Mouse (Mus musculus) hindbrain, embryonic 13.5 days (tissue): ENCODE data around the gene Chd6. TPM values are rescaled to one million over a fixed set of nuclear protein-coding genes. Genes with fewer than 3 reads are reported as not detected.
A peak's percentile ranks its signal among the peaks of the same experiment; 100 is the strongest.

Experiments
- ATAC-seq: fragments of 200-750 bp; cut with Nextera tagmentation; 2 replicates; pipeline ENCODE4 v1.8.0; 2017; ENCODE audit warnings: moderate TSS enrichment; ENCODE audit not compliant: low FRiP score
- H3K27ac ChIP-seq: fragments of 300-500 bp; sonication (generic); 2 replicates; pipeline ENCODE4 v1.5.1; 2015; ENCODE audit warnings: inconsistent platforms, mild to moderate bottlenecking, moderate library complexity
- H3K27me3 ChIP-seq: fragments of 300-500 bp; sonication (generic); 2 replicates; pipeline ENCODE4 v1.6.1; 2015; ENCODE audit warnings: mild to moderate bottlenecking, inconsistent platforms
- H3K36me3 ChIP-seq: fragments of 300-500 bp; sonication (generic); 2 replicates; pipeline ENCODE4 v1.6.1; 2015; ENCODE audit warnings: mild to moderate bottlenecking, inconsistent platforms
- H3K4me1 ChIP-seq: fragments of 300-500 bp; sonication (generic); replicated peaks from 2 replicates; pipeline ENCODE4 v1.6.1; 2015; ENCODE audit warnings: inconsistent platforms
- H3K4me2 ChIP-seq: fragments of 300-500 bp; sonication (generic); 2 replicates; pipeline ENCODE4 v1.6.1; 2015; ENCODE audit warnings: inconsistent platforms, mild to moderate bottlenecking, moderate library complexity
- H3K4me3 ChIP-seq: fragments of 300-500 bp; sonication (generic); 2 replicates; pipeline ENCODE4 v1.5.1; 2015; ENCODE audit warnings: mild to moderate bottlenecking, inconsistent platforms
- H3K9ac ChIP-seq: fragments of 300-500 bp; sonication (generic); 2 replicates; pipeline ENCODE4 v1.6.1; 2015; ENCODE audit warnings: mild to moderate bottlenecking, inconsistent platforms
- H3K9me3 ChIP-seq: fragments of 300-500 bp; sonication (generic); 2 replicates; pipeline ENCODE4 v1.6.1; 2016; ENCODE audit warnings: inconsistent platforms
- WGBS: fragments of 180-500 bp; shearing (Covaris S2); methylation state at CpG from one replicate; pipeline ENCODE4 v1.1.7; 2015; 5-methylcytosine and 5-hydroxymethylcytosine counted together
- polyA plus RNA-seq: library from polyadenylated mRNA; unstranded; fragments of >200 nt; fragmentation: Nextera tagmentation; extraction: Ambion mirVana; gene quantifications from 2 replicates; pipeline ENCODE4 v1.2.1, GENCODE M21; 2015

Gene Chd6
- polyA plus RNA-seq, 1 experiment from 2014 or later, result 38.5 TPM

DNA sequence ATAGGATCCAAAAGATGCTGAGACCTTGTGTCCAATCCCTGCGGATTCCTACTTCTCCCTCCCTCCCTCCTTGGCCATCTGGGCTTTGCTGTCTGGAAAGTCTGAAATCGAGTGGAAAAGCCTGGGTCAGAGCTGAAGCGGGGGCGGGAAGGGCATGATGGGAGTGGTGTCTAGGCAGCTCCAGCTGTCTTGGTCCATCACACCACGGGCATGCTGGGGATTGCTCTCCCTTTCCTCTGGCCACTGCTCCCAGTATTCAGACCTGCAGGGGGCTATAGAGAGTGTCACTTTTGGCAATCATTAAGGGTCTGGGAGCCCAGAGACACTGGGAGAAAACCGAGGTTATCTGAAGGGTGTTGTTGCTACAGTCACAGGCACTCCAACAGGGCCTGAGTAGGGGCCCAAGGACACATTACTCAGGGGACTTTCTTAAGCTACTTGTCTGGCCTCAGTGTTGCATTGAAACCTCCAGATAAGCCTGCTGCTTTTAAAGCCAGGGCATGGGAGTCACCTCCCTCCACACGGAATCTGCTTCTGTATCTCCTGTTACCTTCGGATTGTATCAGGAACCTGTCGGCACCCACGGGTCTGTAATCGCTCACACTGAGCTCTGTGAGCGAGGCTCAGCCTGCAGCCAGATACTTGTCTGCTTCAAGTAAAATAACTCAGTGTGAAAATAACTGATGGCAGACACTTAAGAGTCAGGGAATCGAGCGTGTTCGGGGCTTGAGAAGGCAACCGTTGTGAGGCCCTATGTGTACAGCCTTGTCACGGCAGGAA is 167.8 kb downstream of the Chd6 start:
- ATAC-seq, result no peak

DNA sequence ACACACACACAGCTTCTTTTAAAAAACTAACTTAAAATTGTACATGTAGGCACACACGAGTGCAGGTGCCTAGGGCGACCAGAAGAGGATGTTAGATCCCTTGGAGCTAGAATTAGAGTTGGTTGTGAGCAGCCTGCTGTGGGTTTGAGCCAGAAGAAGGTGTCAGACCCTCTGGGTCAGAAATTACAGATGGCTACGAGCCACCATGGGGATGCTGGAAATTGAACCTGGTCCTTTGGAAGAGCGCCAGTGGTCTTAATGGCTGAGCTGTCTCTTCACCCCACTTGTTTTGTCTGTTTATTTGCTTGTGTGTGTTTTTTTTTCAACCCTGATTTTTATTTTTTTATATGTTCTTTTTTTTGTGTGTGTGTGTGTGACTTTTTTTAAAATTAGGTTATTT is 174.4 kb downstream of the Chd6 start:
- H3K4me1 ChIP-seq, result no peaks in the 10 kb centered on the region
- no peak overlapping the region for H3K4me2 ChIP-seq
- no peak overlapping the region for H3K9ac ChIP-seq
- no peaks in the 10 kb centered on the region for H3K9me3 ChIP-seq
- ATAC-seq, result no peak
- no peaks in the 10 kb centered on the region for H3K36me3 ChIP-seq
- no peaks in the 10 kb centered on the region for H3K27me3 ChIP-seq
- no peak overlapping the region for H3K27ac ChIP-seq
- H3K4me3 ChIP-seq, result no peak overlapping the region
- 87% methylated on average over 4 of the region's 4 CpGs for WGBS

More for the DNA sequence above, 167.8 kb downstream of the Chd6 start:
- Histone ChIP-seq H3K9me3 (no peaks in the 10 kb centered on the region), H3K4me3 (no peak overlapping the region), H3K4me1 (peaks cover 7% of the 10 kb centered on the region; the same call in 1 of the 2 replicates), H3K4me2 (no peak overlapping the region), H3K36me3 (peaks cover 18% of the 10 kb centered on the region), H3K9ac (peak overlapping the region; percentile 35; the same call in 1 of the 2 replicates), H3K27ac (0 out of 2 replicates have a peak overlapping the region, but pooled peaks have one; percentile 20), H3K27me3 (no peaks in the 10 kb centered on the region)
- WGBS, result 72% methylated on average over 17 of the region's 17 CpGs

DNA sequence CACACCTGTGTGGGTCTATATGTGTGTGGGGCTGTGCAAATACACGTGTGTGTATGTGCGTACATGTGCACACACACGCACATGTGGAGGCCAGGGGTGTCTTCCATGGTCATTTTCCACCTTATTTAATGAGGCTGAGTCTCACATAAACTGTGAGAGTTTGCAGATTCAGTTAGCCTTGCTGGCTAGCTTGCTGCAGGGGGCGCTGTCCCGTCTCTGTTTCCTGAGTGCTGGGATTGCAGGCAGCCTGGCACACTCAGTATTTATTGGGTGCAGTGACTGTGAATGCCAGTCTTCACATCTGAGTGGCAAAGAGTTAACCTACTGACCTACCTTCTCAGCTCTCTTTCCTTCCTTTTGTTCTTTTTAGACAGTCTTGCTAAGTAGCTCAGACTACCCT is 175.0 kb downstream of the Chd6 start:
- H3K4me1 ChIP-seq, result no peaks in the 10 kb centered on the region
- no peaks in the 10 kb centered on the region for H3K27me3 ChIP-seq
- H3K36me3 ChIP-seq, result no peaks in the 10 kb centered on the region
- no peak overlapping the region for H3K4me3 ChIP-seq
- 59% methylated on average over 5 of the region's 5 CpGs for WGBS
- H3K4me2 ChIP-seq, result no peak overlapping the region
- no peak overlapping the region for H3K27ac ChIP-seq
- no peaks in the 10 kb centered on the region for H3K9me3 ChIP-seq
- ATAC-seq, result no peak
- no peak overlapping the region for H3K9ac ChIP-seq

DNA sequence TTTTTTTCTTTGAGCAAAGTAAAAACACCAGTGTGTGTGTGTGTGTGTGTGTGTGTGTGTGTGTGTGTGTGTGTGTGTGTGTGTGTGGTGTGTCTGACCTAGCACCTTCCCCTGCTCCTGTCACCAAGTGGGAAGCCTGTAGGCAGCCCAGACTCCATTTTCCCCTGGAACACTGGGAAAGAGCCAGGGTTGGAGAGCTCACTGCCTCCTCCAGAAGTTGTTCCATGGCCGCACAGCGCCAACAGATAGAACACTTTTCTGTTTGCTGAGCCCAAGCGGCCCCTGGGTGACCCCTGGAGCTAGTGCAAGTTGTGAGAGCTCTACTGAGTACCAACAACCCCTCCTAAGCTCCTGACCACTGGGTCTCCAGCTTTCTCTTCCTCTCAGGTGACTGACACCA is 175.9 kb downstream of the Chd6 start:
- WGBS, result 92% methylated on average over 3 of the region's 3 CpGs
- Histone ChIP-seq H3K4me1 (no peaks in the 10 kb centered on the region), H3K9ac (no peak overlapping the region), H3K9me3 (no peaks in the 10 kb centered on the region), H3K4me3 (no peak overlapping the region), H3K27ac (no peak overlapping the region), H3K4me2 (no peak overlapping the region), H3K36me3 (no peaks in the 10 kb centered on the region), H3K27me3 (no peaks in the 10 kb centered on the region)
- ATAC-seq, result no peak

DNA sequence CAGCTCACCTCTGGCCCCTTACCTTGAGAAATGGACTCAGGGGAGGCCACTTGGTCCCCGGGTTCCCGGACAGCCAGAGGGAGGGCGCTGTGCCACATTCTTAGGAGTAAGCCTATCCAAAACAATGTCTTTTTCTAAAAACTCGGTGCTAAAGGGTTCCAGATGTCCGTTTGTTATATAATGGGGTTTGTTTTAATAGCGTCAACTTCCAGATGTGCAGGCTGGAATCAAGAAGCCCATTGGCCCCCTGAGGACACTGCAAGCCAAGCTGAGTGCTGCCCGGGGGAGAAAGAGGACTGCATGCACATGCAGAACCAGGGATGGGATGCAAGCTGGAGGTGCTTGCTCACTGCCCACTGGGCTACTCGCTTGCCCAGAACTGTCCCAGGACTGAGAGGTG is 176.6 kb downstream of the Chd6 start:
- H3K4me1 ChIP-seq, result no peaks in the 10 kb centered on the region
- H3K27me3 ChIP-seq, result no peaks in the 10 kb centered on the region
- H3K9ac ChIP-seq, result no peak overlapping the region
- WGBS, result 77% methylated on average over 8 of the region's 8 CpGs
- H3K36me3 ChIP-seq, result no peaks in the 10 kb centered on the region
- no peaks in the 10 kb centered on the region for H3K9me3 ChIP-seq
- no peak overlapping the region for H3K27ac ChIP-seq
- no peak overlapping the region for H3K4me3 ChIP-seq
- no peak for ATAC-seq
- H3K4me2 ChIP-seq, result no peak overlapping the region

DNA sequence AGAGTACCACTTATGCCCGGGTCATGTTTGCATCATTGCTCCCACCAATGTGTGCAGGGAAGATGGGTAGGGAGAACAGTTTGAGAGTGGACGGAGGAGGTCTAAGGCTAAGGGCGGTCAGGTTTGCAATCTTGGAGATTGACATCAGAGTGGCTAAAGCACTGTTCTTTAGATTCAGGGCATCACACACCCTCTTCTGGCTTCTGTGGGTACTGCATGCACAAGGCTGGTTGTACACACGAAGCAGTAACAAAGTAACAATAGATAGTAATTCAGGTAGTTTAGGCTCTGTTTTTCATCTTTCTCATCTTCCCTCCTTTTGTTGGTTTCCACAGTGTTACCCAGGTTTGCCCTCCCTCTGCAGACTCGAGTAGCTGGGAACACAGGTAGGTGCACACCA is 177.5 kb downstream of the Chd6 start:
- Histone ChIP-seq H3K4me3 (no peak overlapping the region), H3K9ac (no peak overlapping the region), H3K4me2 (no peak overlapping the region), H3K36me3 (no peaks in the 10 kb centered on the region), H3K9me3 (no peaks in the 10 kb centered on the region), H3K4me1 (no peaks in the 10 kb centered on the region), H3K27me3 (no peaks in the 10 kb centered on the region), H3K27ac (no peak overlapping the region)
- WGBS, result 97% methylated on average over 5 of the region's 5 CpGs
- ATAC-seq, result no peak

DNA sequence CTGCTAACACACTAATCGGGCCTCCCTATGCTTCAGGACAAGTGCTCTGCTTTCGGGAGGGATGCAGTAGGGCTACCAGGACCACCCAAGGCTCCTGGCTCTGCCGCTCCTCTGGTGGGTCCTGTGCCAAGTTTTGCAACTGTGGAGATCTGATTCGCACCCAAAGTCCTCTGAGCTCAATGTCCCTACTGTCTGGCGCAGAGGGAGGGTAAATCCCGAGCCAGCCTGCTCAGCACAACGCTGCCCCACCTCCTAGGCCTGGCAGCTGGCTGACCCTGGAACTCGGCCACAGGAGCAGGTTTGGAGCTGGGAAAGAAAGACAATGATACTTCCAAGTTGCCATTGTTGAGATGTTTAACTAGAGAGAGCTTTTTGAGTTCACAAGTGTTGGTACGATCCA is 183.7 kb downstream of the Chd6 start:
- Histone ChIP-seq H3K27me3 (no peaks in the 10 kb centered on the region), H3K9me3 (peaks cover 4% of the 10 kb centered on the region; the same call in 1 of the 2 replicates), H3K4me1 (0 out of 2 replicates have a peak, but pooled peaks cover 4% of the 10 kb centered on the region), H3K36me3 (no peaks in the 10 kb centered on the region), H3K4me3 (no peak overlapping the region), H3K9ac (no peak overlapping the region), H3K4me2 (no peak overlapping the region), H3K27ac (no peak overlapping the region)
- ATAC-seq, result no peak
- 69% methylated on average over 9 of the region's 9 CpGs for WGBS

DNA sequence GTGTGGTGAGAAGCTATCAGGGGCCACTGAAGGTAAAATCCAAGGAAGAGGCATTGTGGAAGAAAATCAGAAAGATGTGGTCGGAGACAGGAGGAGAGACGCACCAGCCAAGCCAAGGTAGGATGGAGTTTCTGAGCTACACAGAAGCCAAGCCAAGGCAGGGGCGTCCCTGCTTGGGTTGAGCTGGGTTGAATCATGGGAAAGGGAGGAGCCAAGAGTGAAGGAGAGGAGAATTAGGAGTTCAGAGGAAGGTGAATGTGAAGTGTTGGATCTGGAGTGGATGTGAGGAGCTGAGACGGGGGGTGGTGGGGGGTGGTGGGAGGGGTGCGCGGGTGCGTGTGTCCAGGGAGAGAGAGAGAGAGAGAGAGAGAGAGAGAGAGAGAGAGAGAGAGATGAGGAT is 187.6 kb downstream of the Chd6 start:
- 78% methylated on average over 6 of the region's 7 CpGs for WGBS
- H3K4me3 ChIP-seq, result no peak overlapping the region
- ATAC-seq, result no peak

DNA sequence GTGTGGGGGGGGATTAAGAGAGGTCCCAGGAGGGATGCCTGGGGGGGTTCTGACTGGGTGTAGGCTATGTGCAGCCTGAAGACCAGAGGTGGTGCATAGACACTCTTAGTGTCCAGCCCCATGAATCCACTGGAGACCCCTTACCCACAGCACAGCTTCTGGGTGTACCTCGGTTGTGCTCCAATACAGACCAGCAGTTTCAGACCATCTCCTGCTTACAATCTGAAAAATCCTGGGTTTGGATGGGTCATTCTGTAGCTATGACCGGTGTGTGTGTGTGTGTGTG is 190.0 kb downstream of the Chd6 start:
- Histone ChIP-seq H3K4me1 (peaks cover 15% of the 10 kb centered on the region; the same call in 1 of the 2 replicates), H3K9ac (no peak overlapping the region), H3K4me2 (no peak overlapping the region), H3K36me3 (no peaks in the 10 kb centered on the region), H3K4me3 (no peak overlapping the region), H3K9me3 (peaks cover 4% of the 10 kb centered on the region; the same call in 1 of the 2 replicates), H3K27ac (no peak overlapping the region), H3K27me3 (peaks cover 36% of the 10 kb centered on the region)
- 75% methylated on average over 2 of the region's 2 CpGs for WGBS
- ATAC-seq, result no peak

More for the DNA sequence above, 187.6 kb downstream of the Chd6 start:
- peaks cover 12% of the 10 kb centered on the region; the same call in 1 of the 2 replicates for H3K27me3 ChIP-seq
- no peak overlapping the region for H3K4me2 ChIP-seq
- peaks cover 4% of the 10 kb centered on the region; the same call in 1 of the 2 replicates for H3K9me3 ChIP-seq
- peaks cover 18% of the 10 kb centered on the region; the same call in 1 of the 2 replicates for H3K4me1 ChIP-seq
- H3K27ac ChIP-seq, result no peak overlapping the region
- no peaks in the 10 kb centered on the region for H3K36me3 ChIP-seq
- H3K9ac ChIP-seq, result no peak overlapping the region

DNA sequence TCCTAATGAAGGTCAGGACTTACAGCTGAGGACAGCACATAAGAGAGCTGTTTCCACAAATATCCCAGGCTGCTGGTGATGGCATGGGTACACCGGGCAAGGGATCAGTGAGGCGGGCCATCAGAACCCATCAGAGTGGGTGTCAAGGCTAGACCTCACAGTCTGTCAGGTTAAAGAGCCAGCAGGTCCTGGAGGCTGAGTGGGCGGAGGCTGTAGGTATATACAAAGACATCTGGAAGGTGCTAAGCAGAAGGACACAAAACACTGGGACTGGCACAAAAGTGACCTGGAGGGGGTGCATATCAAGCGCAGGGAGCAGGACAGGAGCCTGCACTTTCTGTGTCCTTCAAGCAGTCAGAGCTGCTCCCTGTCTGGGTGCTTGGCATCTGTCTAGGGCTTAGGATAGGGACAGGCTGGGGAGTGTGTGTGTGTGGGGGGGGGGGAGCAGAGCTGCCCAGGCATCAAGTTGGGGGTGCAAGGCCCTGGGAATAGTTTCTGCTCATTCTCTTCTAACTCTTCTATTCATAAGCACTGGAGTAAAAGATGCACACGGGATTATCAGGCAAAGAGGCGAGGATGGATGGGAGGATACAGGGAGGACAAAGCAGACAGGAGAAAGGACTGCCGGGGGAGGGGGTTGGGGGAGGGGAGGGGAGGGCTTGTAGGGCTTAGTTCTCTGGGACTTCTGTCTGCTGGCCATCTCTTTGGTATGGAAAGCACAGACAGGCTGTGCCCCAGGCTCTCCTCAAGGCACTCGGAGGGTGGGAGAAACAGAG is 190.5 kb downstream of the Chd6 start:
- Histone ChIP-seq H3K4me1 (peaks cover 15% of the 10 kb centered on the region; the same call in 1 of the 2 replicates), H3K36me3 (no peaks in the 10 kb centered on the region), H3K9ac (no peak overlapping the region), H3K9me3 (peaks cover 4% of the 10 kb centered on the region; the same call in 1 of the 2 replicates), H3K27ac (no peak overlapping the region), H3K27me3 (peaks cover 40% of the 10 kb centered on the region), H3K4me2 (no peak overlapping the region), H3K4me3 (no peak overlapping the region)
- ATAC-seq, result no peak
- 45% methylated on average over 8 of the region's 8 CpGs for WGBS

DNA sequence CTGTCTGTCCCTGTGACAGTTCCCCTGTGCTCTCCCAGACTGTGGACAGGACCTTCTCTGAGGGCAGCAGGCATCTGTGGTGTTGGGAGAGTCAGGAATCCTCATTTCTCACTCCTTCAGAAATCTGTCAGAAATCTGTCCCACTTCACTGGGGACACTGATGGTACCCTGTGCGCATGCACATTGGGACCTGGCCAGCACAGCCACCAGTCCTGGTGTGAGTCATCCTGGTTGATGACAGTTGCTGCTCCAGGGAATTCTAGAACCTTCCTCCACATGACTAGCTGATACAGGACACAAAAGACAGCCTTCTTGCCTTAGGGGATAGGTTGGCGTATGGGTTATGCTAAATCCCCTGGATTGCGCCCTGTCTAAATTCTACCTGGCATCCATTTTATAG is 191.6 kb downstream of the Chd6 start:
- no peak for ATAC-seq
- H3K4me3 ChIP-seq, result no peak overlapping the region
- no peak overlapping the region for H3K27ac ChIP-seq
- no peaks in the 10 kb centered on the region for H3K36me3 ChIP-seq
- WGBS, result 99% methylated on average over 3 of the region's 3 CpGs
- peaks cover 3% of the 10 kb centered on the region; the same call in 1 of the 2 replicates for H3K9me3 ChIP-seq
- H3K27me3 ChIP-seq, result peaks cover 51% of the 10 kb centered on the region
- no peak overlapping the region for H3K4me2 ChIP-seq
- H3K9ac ChIP-seq, result no peak overlapping the region
- peaks cover 16% of the 10 kb centered on the region for H3K4me1 ChIP-seq

DNA sequence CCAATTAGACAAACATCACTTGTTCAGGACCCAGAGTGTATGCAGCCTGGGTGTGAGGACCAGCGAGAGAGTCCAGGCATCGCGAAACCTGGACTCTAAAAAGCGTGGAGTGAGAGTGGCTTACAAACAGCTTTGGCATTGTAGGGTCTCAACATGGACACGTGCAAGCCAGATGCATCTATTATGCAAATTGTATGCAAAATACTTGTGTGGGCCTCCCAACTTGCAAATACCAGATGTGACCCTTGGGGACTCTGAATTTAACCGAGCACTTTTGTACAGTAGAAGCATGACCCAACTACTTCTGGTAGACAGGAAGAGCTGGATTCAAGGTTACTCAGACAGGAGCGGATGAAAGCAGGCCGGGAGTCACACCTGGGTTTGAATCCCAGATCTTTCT is 192.2 kb downstream of the Chd6 start:
- 56% methylated on average over 8 of the region's 8 CpGs for WGBS
- H3K9me3 ChIP-seq, result no peaks in the 10 kb centered on the region
- peaks cover 57% of the 10 kb centered on the region for H3K27me3 ChIP-seq
- no peak overlapping the region for H3K9ac ChIP-seq
- ATAC-seq, result no peak
- H3K36me3 ChIP-seq, result no peaks in the 10 kb centered on the region
- no peak overlapping the region for H3K4me3 ChIP-seq
- peaks cover 22% of the 10 kb centered on the region for H3K4me1 ChIP-seq
- no peak overlapping the region for H3K27ac ChIP-seq
- no peak overlapping the region for H3K4me2 ChIP-seq
